Mouse (Mus musculus): Measurements from ENCODE around the gene Slc25a51. TPM values are rescaled to one million over a fixed set of nuclear protein-coding genes. Genes with fewer than 3 reads are reported as not detected.
A peak's percentile ranks its signal among the peaks of the same experiment; 100 is the strongest.
"Not testable (repeated sequence)": the region's sequence is repeated elsewhere in the genome, so short reads cannot be mapped to it uniquely, and the experiment has no call there.

The Slc25a51 gene
- total and polyA plus RNA-seq, 2 experiments from 2014 or later: 70.1 to 190 TPM

GRCm38 (mm10) chr4:45392572-45392971 lies 16.0 kb downstream of the Slc25a51 start:
- Histone ChIP-seq H3K4me2 (ENCODE audit: low read depth, low read length) (no peak overlapping the region), H3K27me3 (ENCODE audit: control insufficient read depth, insufficient read depth, low read length) (no peaks in the 10 kb centered on the region), H3K9me3 (replicated peaks; ENCODE audit: control insufficient read depth, low read length) (no peaks in the 10 kb centered on the region), H3K4me3 (ENCODE audit: low read depth, low read length) (no peak overlapping the region), H3K27ac (ENCODE audit: low read depth) (no peak overlapping the region), H3K9ac (replicated peaks; ENCODE audit: low read depth, low read length) (0 out of 2 replicates have a peak overlapping the region, but pooled peaks have one; percentile 23), H3K4me1 (ENCODE audit: control insufficient read depth, insufficient read depth) (no peaks in the 10 kb centered on the region), H3K36me3 (replicated peaks; ENCODE audit: control insufficient read depth, insufficient read depth, low read length) (0 out of 2 replicates have a peak, but pooled peaks cover under 1% of the 10 kb centered on the region)
- DNase-seq (ENCODE audit: low spot score) (peak; percentile 38), ATAC-seq (ENCODE audit: insufficient read depth, low read depth) (peak; percentile 51; the same call in 1 of the 2 replicates)
- TF ChIP-seq CTCF (IDR thresholded peaks at IDR 0.05; ENCODE audit: low read depth): no peak
- TF ChIP-seq EP300 (IDR thresholded peaks at IDR 0.05; ENCODE audit: low read depth): no peak
- WGBS: 35% methylated on average over 11 of the region's 11 CpGs

- no peak overlapping the region for H3K9ac ChIP-seq (replicated peaks; ENCODE audit: low read depth, low read length)
- H3K9me3 ChIP-seq (replicated peaks; ENCODE audit: control insufficient read depth, low read length): no peaks in the 10 kb centered on the region
- H3K27me3 ChIP-seq (ENCODE audit: control insufficient read depth, insufficient read depth, low read length): no peaks in the 10 kb centered on the region
- no peaks in the 10 kb centered on the region for H3K4me1 ChIP-seq (ENCODE audit: control insufficient read depth, insufficient read depth)
- H3K4me2 ChIP-seq (ENCODE audit: low read depth, low read length): no peak overlapping the region
- no peak for ATAC-seq (ENCODE audit: insufficient read depth, low read depth)
- H3K27ac ChIP-seq (ENCODE audit: low read depth): no peak overlapping the region
- no peak overlapping the region for H3K4me3 ChIP-seq (ENCODE audit: low read depth, low read length)
- H3K36me3 ChIP-seq (replicated peaks; ENCODE audit: control insufficient read depth, insufficient read depth, low read length): no peaks in the 10 kb centered on the region
- WGBS: 67% methylated on average over 4 of the region's 4 CpGs
- no peak for DNase-seq (ENCODE audit: low spot score)
- TF ChIP-seq CTCF (IDR thresholded peaks at IDR 0.05; ENCODE audit: low read depth): peak; percentile 25; the same call in 1 of the 2 replicates
- no peak for TF ChIP-seq EP300 (IDR thresholded peaks at IDR 0.05; ENCODE audit: low read depth)
Observed at GRCm38 (mm10) chr4:45392099-45392498, 16.5 kb downstream of the Slc25a51 start.

GRCm38 (mm10) chr4:45387296-45387695 lies 21.3 kb downstream of the Slc25a51 start:
- H3K27ac ChIP-seq (ENCODE audit: low read depth); H3K4me1 ChIP-seq (ENCODE audit: control insufficient read depth, insufficient read depth); H3K27me3 ChIP-seq (ENCODE audit: control insufficient read depth, insufficient read depth, low read length); H3K9me3 ChIP-seq (replicated peaks; ENCODE audit: control insufficient read depth, low read length); ATAC-seq (ENCODE audit: insufficient read depth, low read depth); H3K4me3 ChIP-seq (ENCODE audit: low read depth, low read length); H3K36me3 ChIP-seq (replicated peaks; ENCODE audit: control insufficient read depth, insufficient read depth, low read length); DNase-seq (ENCODE audit: low spot score); H3K4me2 ChIP-seq (ENCODE audit: low read depth, low read length); H3K9ac ChIP-seq (replicated peaks; ENCODE audit: low read depth, low read length): not testable (repeated sequence)
- WGBS: 96% methylated on average over 5 of the region's 5 CpGs

- not testable (repeated sequence) for H3K4me1 ChIP-seq (ENCODE audit: control insufficient read depth, insufficient read depth); H3K9ac ChIP-seq (replicated peaks; ENCODE audit: low read depth, low read length); H3K36me3 ChIP-seq (replicated peaks; ENCODE audit: control insufficient read depth, insufficient read depth, low read length); H3K4me2 ChIP-seq (ENCODE audit: low read depth, low read length); H3K9me3 ChIP-seq (replicated peaks; ENCODE audit: control insufficient read depth, low read length); H3K4me3 ChIP-seq (ENCODE audit: low read depth, low read length); H3K27me3 ChIP-seq (ENCODE audit: control insufficient read depth, insufficient read depth, low read length); H3K27ac ChIP-seq (ENCODE audit: low read depth); DNase-seq (ENCODE audit: low spot score); ATAC-seq (ENCODE audit: insufficient read depth, low read depth)
- 28% methylated on average over 2 of the region's 2 CpGs for WGBS
Observed at GRCm38 (mm10) chr4:45382133-45382532, 26.4 kb downstream of the Slc25a51 start.

GRCm38 (mm10) chr4:45380903-45381580 lies 27.5 kb downstream of the Slc25a51 start:
- H3K4me3 ChIP-seq (ENCODE audit: low read depth, low read length); DNase-seq (ENCODE audit: low spot score); H3K4me2 ChIP-seq (ENCODE audit: low read depth, low read length); ATAC-seq (ENCODE audit: insufficient read depth, low read depth); H3K27me3 ChIP-seq (ENCODE audit: control insufficient read depth, insufficient read depth, low read length); H3K4me1 ChIP-seq (ENCODE audit: control insufficient read depth, insufficient read depth); H3K9me3 ChIP-seq (replicated peaks; ENCODE audit: control insufficient read depth, low read length); H3K27ac ChIP-seq (ENCODE audit: low read depth); H3K9ac ChIP-seq (replicated peaks; ENCODE audit: low read depth, low read length); H3K36me3 ChIP-seq (replicated peaks; ENCODE audit: control insufficient read depth, insufficient read depth, low read length): not testable (repeated sequence)
- WGBS: 84% methylated on average over 10 of the region's 10 CpGs

GRCm38 (mm10) chr4:45376573-45376972 lies 32.0 kb downstream of the Slc25a51 start:
- no peak overlapping the region for H3K4me2 ChIP-seq (ENCODE audit: low read depth, low read length)
- no peak overlapping the region for H3K9ac ChIP-seq (replicated peaks; ENCODE audit: low read depth, low read length)
- H3K36me3 ChIP-seq (replicated peaks; ENCODE audit: control insufficient read depth, insufficient read depth, low read length): peaks cover 44% of the 10 kb centered on the region
- WGBS: 68% methylated on average over 4 of the region's 4 CpGs
- no peaks in the 10 kb centered on the region for H3K27me3 ChIP-seq (ENCODE audit: control insufficient read depth, insufficient read depth, low read length)
- H3K4me1 ChIP-seq (ENCODE audit: control insufficient read depth, insufficient read depth): no peaks in the 10 kb centered on the region
- H3K27ac ChIP-seq (ENCODE audit: low read depth): no peak overlapping the region
- no peaks in the 10 kb centered on the region for H3K9me3 ChIP-seq (replicated peaks; ENCODE audit: control insufficient read depth, low read length)
- TF ChIP-seq EP300 (IDR thresholded peaks at IDR 0.05; ENCODE audit: low read depth) (no peak), CTCF (IDR thresholded peaks at IDR 0.05; ENCODE audit: low read depth) (no peak)
- H3K4me3 ChIP-seq (ENCODE audit: low read depth, low read length): no peak overlapping the region
- ATAC-seq (ENCODE audit: insufficient read depth, low read depth): no peak
- DNase-seq (ENCODE audit: low spot score): no peak
